Mouse (Mus musculus): ENCODE data around the gene Rbck1. TPM values are rescaled to one million over a fixed set of nuclear protein-coding genes. Genes with fewer than 3 reads are reported as not detected.

Gene Rbck1
- polyA plus RNA-seq, 1 experiment from 2014 or later = 87.0 TPM

DNA sequence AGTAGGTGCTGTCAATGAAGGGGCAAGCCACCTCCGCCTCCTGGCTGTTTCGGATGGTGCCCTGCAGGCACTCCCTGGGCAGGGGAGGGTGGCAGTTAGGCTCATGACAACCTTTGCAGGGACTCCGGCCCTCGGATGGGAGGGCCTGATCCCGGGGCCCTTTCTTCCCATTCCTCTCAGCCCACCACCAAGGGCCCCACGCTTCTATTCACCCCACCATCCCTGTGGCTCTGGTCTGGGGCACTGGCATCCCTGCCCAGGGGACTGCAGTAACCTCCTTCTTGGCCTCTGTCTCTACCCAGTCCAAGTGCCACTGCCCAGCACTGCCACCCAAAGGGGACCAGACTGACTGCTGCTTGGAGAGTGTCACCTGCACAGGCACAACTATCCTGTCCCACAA, 10.3 kb downstream of the Rbck1 start:
- no peak overlapping the region for H3K4me2 ChIP-seq (replicated peaks)
- no peak overlapping the region for H3K4me3 ChIP-seq
- H3K9ac ChIP-seq = no peak overlapping the region
- H3K4me1 ChIP-seq = no peaks in the 10 kb centered on the region
- WGBS = 97% methylated on average over 6 of the region's 6 CpGs
- no peak for ATAC-seq (ENCODE audit: low FRiP score, low read depth)
- H3K36me3 ChIP-seq = peaks cover 89% of the 10 kb centered on the region
- no peak overlapping the region for H3K27ac ChIP-seq
- H3K9me3 ChIP-seq = no peaks in the 10 kb centered on the region
- H3K27me3 ChIP-seq (replicated peaks) = no peaks in the 10 kb centered on the region

DNA sequence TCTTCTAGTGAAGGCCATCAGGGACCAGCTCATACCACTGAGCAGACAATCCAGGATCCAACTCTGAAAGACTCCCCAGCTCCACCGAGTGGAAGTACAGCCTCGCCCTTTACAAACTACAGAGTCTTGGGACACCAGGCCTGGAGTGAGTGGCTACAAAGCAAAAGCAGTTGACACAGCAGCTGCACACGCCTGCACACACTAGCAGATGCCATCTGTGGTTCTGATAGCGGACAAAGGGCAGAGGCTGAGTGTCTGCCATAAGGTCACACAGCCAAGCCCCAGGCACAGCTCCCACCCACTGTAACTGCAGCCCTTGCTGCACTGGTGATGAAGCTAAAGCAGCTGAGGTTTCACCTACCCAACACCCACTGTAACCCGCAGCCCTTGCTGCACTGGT, 10.9 kb downstream of the Rbck1 start:
- no peak for ATAC-seq (ENCODE audit: low FRiP score, low read depth)
- Histone ChIP-seq H3K4me3 (no peak overlapping the region), H3K4me1 (no peaks in the 10 kb centered on the region), H3K4me2 (replicated peaks) (no peak overlapping the region), H3K9me3 (no peaks in the 10 kb centered on the region), H3K9ac (no peak overlapping the region), H3K27ac (no peak overlapping the region), H3K36me3 (peaks cover 89% of the 10 kb centered on the region), H3K27me3 (replicated peaks) (no peaks in the 10 kb centered on the region)
- 90% methylated on average over 5 of the region's 5 CpGs for WGBS

DNA sequence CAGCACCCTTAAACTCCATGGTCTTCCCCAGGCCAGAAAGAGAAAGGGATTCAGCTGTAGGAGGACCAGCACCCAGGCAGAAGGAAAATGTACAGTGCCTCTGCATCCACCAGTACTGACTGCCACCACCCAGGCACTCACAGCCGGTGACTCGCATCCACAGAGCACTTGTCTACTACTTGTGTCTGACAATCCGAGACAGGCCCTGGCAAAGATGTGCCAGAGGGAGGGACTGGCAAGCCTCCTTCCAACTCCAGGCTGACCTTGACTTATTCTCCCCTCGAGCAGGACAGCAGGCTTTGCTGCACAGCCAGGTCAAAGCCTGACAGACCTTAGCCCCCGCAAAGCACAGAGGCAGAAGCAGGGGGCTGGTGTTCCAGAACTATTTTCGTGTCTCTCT, 15.4 kb downstream of the Rbck1 start:
- no peaks in the 10 kb centered on the region for H3K4me1 ChIP-seq
- H3K9ac ChIP-seq = no peak overlapping the region
- no peak overlapping the region for H3K4me3 ChIP-seq
- no peak overlapping the region for H3K4me2 ChIP-seq (replicated peaks)
- H3K27ac ChIP-seq = no peak overlapping the region
- H3K27me3 ChIP-seq (replicated peaks) = no peaks in the 10 kb centered on the region
- H3K36me3 ChIP-seq = peaks cover 89% of the 10 kb centered on the region
- ATAC-seq (ENCODE audit: low FRiP score, low read depth) = no peak
- 87% methylated on average over 6 of the region's 6 CpGs for WGBS
- H3K9me3 ChIP-seq = no peaks in the 10 kb centered on the region

DNA sequence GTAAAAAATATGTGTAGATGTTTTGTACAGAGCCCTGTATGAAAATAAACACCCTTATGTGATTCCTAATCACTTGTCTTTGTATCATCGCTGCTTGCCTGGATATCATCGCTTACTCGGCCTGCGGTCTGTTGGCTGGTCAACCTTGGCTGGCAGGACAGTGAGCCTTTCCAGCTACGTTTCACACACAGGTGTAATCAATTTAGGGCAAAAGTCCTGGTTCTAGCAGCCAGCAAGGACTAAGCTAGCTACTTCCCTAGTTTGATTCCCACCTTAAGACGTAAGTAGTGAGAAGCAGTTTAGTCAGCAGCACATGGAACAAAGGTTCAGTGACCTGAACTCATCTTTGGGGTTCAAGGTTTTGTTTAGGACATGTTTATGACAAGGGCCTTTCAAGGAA, 18.5 kb downstream of the Rbck1 start:
- H3K4me1 ChIP-seq = no peaks in the 10 kb centered on the region
- no peaks in the 10 kb centered on the region for H3K27me3 ChIP-seq (replicated peaks)
- peaks cover 91% of the 10 kb centered on the region for H3K36me3 ChIP-seq
- no peak overlapping the region for H3K9ac ChIP-seq
- H3K4me2 ChIP-seq (replicated peaks) = no peak overlapping the region
- no peak for ATAC-seq (ENCODE audit: low FRiP score, low read depth)
- whole genome bisulfite sequencing = 93% methylated on average over 6 of the region's 6 CpGs
- H3K27ac ChIP-seq = no peak overlapping the region
- no peaks in the 10 kb centered on the region for H3K9me3 ChIP-seq
- no peak overlapping the region for H3K4me3 ChIP-seq

DNA sequence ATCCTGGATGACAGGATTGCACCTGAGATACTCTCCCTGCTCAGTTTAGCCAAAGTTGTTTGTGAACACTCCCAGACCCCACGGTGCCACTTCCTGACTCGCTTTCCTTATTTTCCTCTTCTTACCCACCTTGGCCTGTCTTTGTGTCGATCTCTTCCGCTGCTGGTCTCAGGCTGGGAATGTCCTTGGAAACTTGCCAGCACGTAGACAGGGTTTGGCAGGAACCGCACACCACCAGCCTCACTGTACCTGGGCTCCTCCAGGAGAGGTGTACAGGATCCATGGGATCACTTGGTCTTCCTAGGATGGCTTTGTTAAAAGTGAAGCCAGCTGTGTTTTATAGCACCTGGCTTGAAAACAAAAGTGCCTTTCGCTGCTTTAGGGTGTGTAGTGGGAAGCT, 19.5 kb downstream of the Rbck1 start:
- H3K4me1 ChIP-seq = no peaks in the 10 kb centered on the region
- peaks cover 92% of the 10 kb centered on the region for H3K36me3 ChIP-seq

DNA sequence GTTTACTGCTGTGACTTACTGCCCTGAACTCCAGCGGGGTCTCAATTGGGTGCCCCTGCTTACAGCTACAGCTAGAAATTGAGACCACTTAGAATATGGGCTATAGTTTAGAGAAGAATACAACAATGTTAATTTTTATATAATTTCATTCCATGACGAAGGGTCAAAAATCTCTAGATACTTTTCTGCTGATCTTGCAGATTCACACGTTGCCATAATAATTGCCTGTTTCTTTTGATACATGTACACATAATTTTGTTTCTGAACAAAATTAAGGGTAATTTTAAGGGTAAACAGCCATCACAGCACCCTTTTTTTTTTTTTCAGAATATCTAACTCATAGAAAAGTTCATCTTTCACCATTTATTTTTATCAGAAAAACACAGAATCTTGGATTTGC, 25.3 kb downstream of the Rbck1 start:
- 92% methylated on average over 3 of the region's 3 CpGs for WGBS
- H3K36me3 ChIP-seq = peaks cover 87% of the 10 kb centered on the region
- no peaks in the 10 kb centered on the region for H3K4me1 ChIP-seq
- no peak overlapping the region for H3K4me2 ChIP-seq (replicated peaks)
- H3K4me3 ChIP-seq = no peak overlapping the region
- no peak overlapping the region for H3K9ac ChIP-seq
- ATAC-seq (ENCODE audit: low FRiP score, low read depth) = no peak
- no peaks in the 10 kb centered on the region for H3K9me3 ChIP-seq
- no peak overlapping the region for H3K27ac ChIP-seq
- no peaks in the 10 kb centered on the region for H3K27me3 ChIP-seq (replicated peaks)

More for the DNA sequence above, 19.5 kb downstream of the Rbck1 start:
- Histone ChIP-seq H3K4me2 (replicated peaks) (no peak overlapping the region), H3K9me3 (no peaks in the 10 kb centered on the region), H3K4me3 (no peak overlapping the region), H3K27me3 (replicated peaks) (no peaks in the 10 kb centered on the region), H3K9ac (no peak overlapping the region), H3K27ac (no peak overlapping the region)
- no peak for ATAC-seq (ENCODE audit: low FRiP score, low read depth)
- 86% methylated on average over 7 of the region's 7 CpGs for WGBS

DNA sequence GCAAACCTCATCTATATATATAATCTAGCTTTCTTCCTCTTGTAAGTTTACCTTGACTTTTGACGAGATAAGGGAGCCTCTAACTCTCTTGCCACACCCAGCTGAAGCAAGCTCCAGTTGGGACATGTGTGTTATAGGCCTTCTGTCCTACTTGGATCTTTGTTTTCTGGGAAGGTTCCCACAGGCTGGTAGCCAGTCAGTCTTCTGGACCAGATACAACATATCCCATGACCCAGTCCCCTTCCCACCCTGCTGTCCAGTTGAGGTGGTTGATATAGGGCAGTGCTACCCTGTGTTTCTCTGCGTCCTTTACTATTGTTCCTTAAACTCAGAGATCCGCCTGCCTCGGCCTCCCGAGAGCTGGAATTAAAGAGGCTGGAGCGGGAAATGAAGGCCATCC, 27.0 kb downstream of the Rbck1 start:
- no peaks in the 10 kb centered on the region for H3K9me3 ChIP-seq
- peaks cover 73% of the 10 kb centered on the region for H3K36me3 ChIP-seq
- no peaks in the 10 kb centered on the region for H3K27me3 ChIP-seq (replicated peaks)
- no peak overlapping the region for H3K27ac ChIP-seq
- H3K9ac ChIP-seq = no peak overlapping the region
- H3K4me2 ChIP-seq (replicated peaks) = no peak overlapping the region
- ATAC-seq (ENCODE audit: low FRiP score, low read depth) = no peak
- H3K4me1 ChIP-seq = no peaks in the 10 kb centered on the region
- no peak overlapping the region for H3K4me3 ChIP-seq
- WGBS = 96% methylated on average over 6 of the region's 6 CpGs

DNA sequence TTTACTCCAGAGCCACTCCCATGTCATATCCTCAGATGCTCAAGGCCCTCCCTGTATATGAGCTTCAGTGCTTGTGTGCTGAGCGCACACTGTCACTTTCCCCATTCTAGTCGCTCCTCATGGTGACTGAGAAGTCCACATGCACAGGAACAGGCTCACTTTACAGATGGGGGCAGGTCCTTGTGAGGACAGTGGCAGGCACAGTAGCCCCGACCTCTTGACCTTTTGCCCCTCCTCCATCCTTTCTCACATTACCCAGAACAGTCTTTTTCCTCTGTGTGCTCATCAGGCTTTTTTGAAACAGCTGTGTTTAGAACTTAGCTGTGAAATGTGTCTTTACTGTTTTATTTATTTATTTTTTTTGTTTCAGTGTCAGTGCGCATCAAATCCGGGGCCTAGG, 28.7 kb downstream of the Rbck1 start:
- no peak for ATAC-seq (ENCODE audit: low FRiP score, low read depth)
- H3K4me2 ChIP-seq (replicated peaks) = no peak overlapping the region
- H3K27ac ChIP-seq = no peak overlapping the region
- H3K36me3 ChIP-seq = peaks cover 58% of the 10 kb centered on the region
- no peaks in the 10 kb centered on the region for H3K9me3 ChIP-seq
- H3K9ac ChIP-seq = no peak overlapping the region
- no peak overlapping the region for H3K4me3 ChIP-seq
- H3K27me3 ChIP-seq (replicated peaks) = no peaks in the 10 kb centered on the region
- 58% methylated on average over 5 of the region's 5 CpGs for WGBS
- no peaks in the 10 kb centered on the region for H3K4me1 ChIP-seq

DNA sequence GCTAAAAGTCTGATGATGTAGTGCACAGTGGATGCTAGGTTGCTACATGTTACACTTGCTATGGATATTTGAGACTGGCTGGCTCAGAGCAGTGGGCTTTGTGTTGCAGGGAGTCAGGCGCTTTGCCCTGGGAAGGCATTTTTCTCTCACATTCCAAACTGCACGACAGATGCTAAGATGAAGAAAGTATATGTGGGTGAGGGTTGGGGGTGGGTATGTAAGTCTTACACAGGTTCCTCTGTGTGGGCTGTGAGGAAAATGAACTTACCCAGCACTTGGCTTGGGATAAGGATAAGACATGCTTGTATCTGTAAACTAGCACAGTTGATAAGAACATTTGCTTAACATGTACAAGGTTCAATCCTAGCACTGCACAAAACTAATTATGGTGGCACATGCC, 29.6 kb downstream of the Rbck1 start:
- Histone ChIP-seq H3K9me3 (no peaks in the 10 kb centered on the region), H3K4me3 (no peak overlapping the region), H3K27me3 (replicated peaks) (no peaks in the 10 kb centered on the region), H3K4me2 (replicated peaks) (no peak overlapping the region), H3K9ac (no peak overlapping the region), H3K4me1 (no peaks in the 10 kb centered on the region), H3K27ac (no peak overlapping the region), H3K36me3 (peaks cover 49% of the 10 kb centered on the region)
- no peak for ATAC-seq (ENCODE audit: low FRiP score, low read depth)
- 93% methylated on average over 2 of the region's 2 CpGs for WGBS

DNA sequence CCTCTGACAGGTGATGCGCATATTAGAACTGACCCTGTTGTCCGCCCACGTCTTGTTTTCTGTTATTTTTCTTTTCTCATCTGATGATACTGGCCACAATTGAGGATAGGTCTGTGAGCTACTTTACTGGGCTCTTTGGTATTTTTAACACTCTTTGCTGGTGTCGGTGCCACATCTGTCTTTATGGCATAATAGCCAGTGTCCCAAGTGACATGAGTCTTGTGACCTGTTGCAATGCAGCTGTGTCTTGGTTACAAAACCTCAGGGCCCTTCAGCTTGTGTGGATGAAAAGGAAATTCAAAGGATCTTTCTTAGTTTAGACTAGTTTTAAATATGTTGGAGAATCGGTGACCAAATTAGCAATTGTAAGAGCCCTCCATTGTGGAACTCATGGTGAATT, 37.9 kb downstream of the Rbck1 start:
- H3K9me3 ChIP-seq = no peaks in the 10 kb centered on the region
- no peaks in the 10 kb centered on the region; the same call in 1 of the 2 replicates for H3K36me3 ChIP-seq
- peak overlapping the region; percentile 78 for H3K4me2 ChIP-seq (replicated peaks)
- peak overlapping the region; percentile 91 for H3K9ac ChIP-seq
- 41% methylated on average over 5 of the region's 5 CpGs for WGBS
- peak overlapping the region; percentile 97 for H3K4me3 ChIP-seq
- ATAC-seq (ENCODE audit: low FRiP score, low read depth) = no peak
- no peak overlapping the region for H3K27ac ChIP-seq
- peaks cover 16% of the 10 kb centered on the region for H3K4me1 ChIP-seq
- no peaks in the 10 kb centered on the region for H3K27me3 ChIP-seq (replicated peaks)

DNA sequence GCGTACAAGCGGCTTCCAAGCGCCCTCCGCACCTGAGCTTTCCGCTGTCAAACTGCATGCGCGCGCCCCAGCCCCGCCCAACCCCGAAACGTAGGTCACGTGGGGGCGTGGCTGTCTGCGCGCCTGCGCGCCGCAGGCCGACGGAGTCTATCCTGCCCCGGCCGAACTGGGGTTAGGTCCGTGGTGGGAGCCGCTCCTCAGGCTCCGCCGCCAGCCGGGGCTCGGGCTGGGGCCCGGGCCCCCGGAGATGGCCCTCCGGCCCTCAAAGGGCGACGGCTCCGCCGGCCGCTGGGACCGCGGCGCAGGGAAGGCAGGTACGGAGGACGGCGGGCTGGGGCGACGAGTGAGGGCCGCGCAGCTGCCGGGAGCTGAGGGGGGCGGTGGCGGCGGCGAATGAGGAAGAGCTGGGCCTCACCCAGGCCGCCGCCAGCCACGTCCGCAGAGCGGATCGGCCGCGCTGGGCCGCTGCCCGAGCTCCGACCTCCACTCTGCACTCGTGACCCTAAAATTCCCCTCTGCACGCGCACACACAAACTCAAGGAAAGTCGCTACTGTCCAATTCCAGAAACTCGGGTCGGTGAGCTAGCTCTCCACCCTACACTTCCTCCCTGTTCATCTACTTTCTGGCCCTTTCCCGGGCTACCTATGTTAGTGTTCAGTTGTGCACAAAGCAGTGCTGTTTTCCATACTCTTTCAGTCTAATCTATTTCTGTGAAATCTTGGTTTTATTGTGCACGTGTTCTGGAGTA, 38.6 kb downstream of the Rbck1 start, which contains the start of gene Tbc1d20:
Tbc1d20 (plus strand) TSS at position 102 of the 749 bp plus-strand sequence.
- peak within 1 kb of the TSS; percentile 97 for H3K4me3 ChIP-seq
- peak within 1 kb of the TSS; percentile 78 for H3K4me2 ChIP-seq (replicated peaks)
- peaks cover 16% of the 10 kb centered on the region for H3K4me1 ChIP-seq
- WGBS = 1% methylated on average over 69 of the region's 70 CpGs
- peak; percentile 97 for ATAC-seq (ENCODE audit: low FRiP score, low read depth)
- H3K9ac ChIP-seq = peak within 1 kb of the TSS; percentile 91
- no peaks in the 10 kb centered on the region for H3K27me3 ChIP-seq (replicated peaks)
- H3K27ac ChIP-seq = peak within 1 kb of the TSS; percentile 59; the same call in 1 of the 2 replicates
- H3K36me3 ChIP-seq = no peaks in the 10 kb centered on the region; the same call in 1 of the 2 replicates
- no peaks in the 10 kb centered on the region for H3K9me3 ChIP-seq

DNA sequence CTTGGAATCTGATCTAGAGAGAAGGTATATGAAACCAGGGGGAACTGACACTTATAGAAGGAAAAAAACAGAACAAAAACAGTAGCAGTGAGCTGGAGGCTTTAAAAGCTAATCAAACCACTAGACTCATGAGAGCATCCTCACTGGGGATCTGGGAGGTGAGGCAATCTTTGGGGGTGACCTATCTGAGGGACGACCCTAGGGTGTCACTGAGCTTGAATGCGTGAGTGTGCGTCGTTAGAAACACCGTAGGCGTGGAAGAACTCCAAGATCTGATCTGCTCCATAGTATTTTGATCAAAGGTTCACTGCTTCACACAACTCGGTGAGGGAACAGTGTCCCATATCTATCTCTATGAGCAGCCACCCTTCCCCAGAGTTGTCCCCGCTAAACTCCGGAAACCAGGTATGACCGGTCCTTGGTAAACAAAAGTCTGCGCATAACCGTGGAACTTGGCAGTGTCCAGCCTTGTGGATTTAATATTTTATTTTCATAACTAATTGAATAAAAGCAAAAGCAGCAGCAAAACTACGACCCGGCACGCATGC, 39.2 kb downstream of the Rbck1 start:
- H3K4me3 ChIP-seq = peak overlapping the region; percentile 97
- no peaks in the 10 kb centered on the region for H3K27me3 ChIP-seq (replicated peaks)
- H3K27ac ChIP-seq = no peak overlapping the region
- peak overlapping the region; percentile 91; the same call in 1 of the 2 replicates for H3K9ac ChIP-seq
- H3K9me3 ChIP-seq = no peaks in the 10 kb centered on the region
- H3K36me3 ChIP-seq = no peaks in the 10 kb centered on the region; the same call in 1 of the 2 replicates
- peak overlapping the region; percentile 78 for H3K4me2 ChIP-seq (replicated peaks)
- WGBS = 2% methylated on average over 15 of the region's 15 CpGs
- ATAC-seq (ENCODE audit: low FRiP score, low read depth) = peak; percentile 68
- peaks cover 16% of the 10 kb centered on the region for H3K4me1 ChIP-seq

DNA sequence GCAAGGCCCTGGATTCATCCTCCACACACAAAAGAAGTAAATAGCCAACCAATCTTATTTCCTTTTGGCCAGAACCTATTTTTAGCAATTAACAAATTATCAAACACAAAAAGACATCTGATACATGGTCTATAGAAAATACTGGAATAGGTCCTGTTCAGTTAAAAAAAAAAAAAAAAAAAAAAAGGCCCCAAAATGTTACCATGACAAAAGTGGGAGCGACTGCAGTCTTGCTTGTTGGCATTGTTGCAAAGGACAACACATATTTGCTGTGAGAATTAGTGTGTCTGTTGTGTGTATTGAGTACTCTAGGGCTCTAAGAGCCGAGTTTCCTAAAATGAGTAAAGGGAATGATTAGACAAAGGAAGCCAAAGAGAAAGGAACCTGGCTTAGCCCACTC, 40.0 kb downstream of the Rbck1 start:
- peaks cover 4% of the 10 kb centered on the region; the same call in 1 of the 2 replicates for H3K36me3 ChIP-seq
- peaks cover 16% of the 10 kb centered on the region for H3K4me1 ChIP-seq
- no peak overlapping the region for H3K4me3 ChIP-seq
- 56% methylated on average over 2 of the region's 2 CpGs for WGBS
- H3K9me3 ChIP-seq = no peaks in the 10 kb centered on the region
- H3K9ac ChIP-seq = no peak overlapping the region
- no peak overlapping the region for H3K4me2 ChIP-seq (replicated peaks)
- no peak for ATAC-seq (ENCODE audit: low FRiP score, low read depth)
- no peaks in the 10 kb centered on the region for H3K27me3 ChIP-seq (replicated peaks)
- H3K27ac ChIP-seq = no peak overlapping the region
